Mouse (Mus musculus) lung, embryonic 14.5 days (tissue): ENCODE data around the gene Slc30a7. TPM values are rescaled to one million over a fixed set of nuclear protein-coding genes. Genes with fewer than 3 reads are reported as not detected.

Experiments
- ATAC-seq: fragments of 200-750 bp; cut with Nextera tagmentation; 2 replicates; pipeline ENCODE4 v1.8.0; 2017; ENCODE audit warnings: mild to moderate bottlenecking, moderate TSS enrichment, moderate library complexity; ENCODE audit not compliant: insufficient read depth
- DNase-seq: peaks from one replicate; pipeline ENCODE4 v3.0.0-alpha.2; 2015
- H3K27ac ChIP-seq: fragments of 300-500 bp; sonication (generic); 2 replicates; pipeline ENCODE4 v1.5.1; 2014; ENCODE audit warnings: low read depth, mild to moderate bottlenecking, moderate library complexity
- H3K27me3 ChIP-seq: fragments of 300-500 bp; sonication (generic); 2 replicates; pipeline ENCODE4 v1.6.1; 2014; ENCODE audit warnings: low read length, control low read depth; ENCODE audit not compliant: insufficient read depth
- H3K36me3 ChIP-seq: fragments of 300-500 bp; sonication (generic); 2 replicates; pipeline ENCODE4 v1.6.1; 2014; ENCODE audit warnings: control low read depth; ENCODE audit not compliant: insufficient read depth
- H3K4me1 ChIP-seq: fragments of 300-500 bp; sonication (generic); 2 replicates; pipeline ENCODE4 v1.6.1; 2014; ENCODE audit warnings: antibody characterized with exemption, control low read depth; ENCODE audit not compliant: insufficient read depth
- H3K4me2 ChIP-seq: fragments of 300-500 bp; sonication (generic); 2 replicates; pipeline ENCODE4 v1.6.1; 2014; ENCODE audit warnings: mild to moderate bottlenecking
- H3K4me3 ChIP-seq: fragments of 300-500 bp; sonication (generic); 2 replicates; pipeline ENCODE4 v1.5.1; 2014; ENCODE audit warnings: low read depth, low read length
- H3K9ac ChIP-seq: fragments of 300-500 bp; sonication (generic); 2 replicates; pipeline ENCODE4 v1.6.1; 2014
- H3K9me3 ChIP-seq: fragments of 300-500 bp; sonication (generic); 2 replicates; pipeline ENCODE4 v1.6.1; 2016; ENCODE audit warnings: low read depth, low read length, control low read depth
- CTCF ChIP-seq: IDR thresholded peaks from 2 replicates; pipeline ENCODE4 v1.5.1; 2016; ENCODE audit warnings: antibody characterized with exemption, low read depth
- WGBS: fragments of 180-500 bp; shearing (Covaris S2); extraction: QIAGEN DNeasy Blood & Tissue Kit; methylation state at CpG from one replicate; pipeline ENCODE4 v1.1.7; 2014; 5-methylcytosine and 5-hydroxymethylcytosine counted together
- polyA plus RNA-seq: library from polyadenylated mRNA; unstranded; fragments of >200 nt; fragmentation: Nextera tagmentation; extraction: Ambion mirVana; gene quantifications from 2 replicates; pipeline ENCODE4 v1.2.1, GENCODE M21; 2014

The Slc30a7 gene
- polyA plus RNA-seq, 1 experiment from 2014 or later: 34.3 TPM

GRCm38 (mm10) chr3:115962028-115962415 lies 45.2 kb downstream of the Slc30a7 start:
- Histone ChIP-seq H3K4me1 (no peaks in the 10 kb centered on the region), H3K36me3 (peaks cover 19% of the 10 kb centered on the region; the same call in 1 of the 2 replicates), H3K4me3 (no peak overlapping the region), H3K27me3 (no peaks in the 10 kb centered on the region), H3K9ac (no peak overlapping the region), H3K4me2 (no peak overlapping the region), H3K9me3 (no peaks in the 10 kb centered on the region), H3K27ac (no peak overlapping the region)
- WGBS: 82% methylated on average over 4 of the region's 4 CpGs
- no peak for DNase-seq
- ATAC-seq: no peak
- TF ChIP-seq CTCF: no peak

GRCm38 (mm10) chr3:115961311-115962027 lies 45.7 kb downstream of the Slc30a7 start:
- Histone ChIP-seq H3K9ac (no peak overlapping the region), H3K27ac (no peak overlapping the region), H3K4me2 (no peak overlapping the region), H3K36me3 (peaks cover 19% of the 10 kb centered on the region; the same call in 1 of the 2 replicates), H3K9me3 (no peaks in the 10 kb centered on the region), H3K27me3 (no peaks in the 10 kb centered on the region), H3K4me3 (no peak overlapping the region), H3K4me1 (no peaks in the 10 kb centered on the region)
- ATAC-seq (no peak), DNase-seq (no peak)
- 89% methylated on average over 11 of the region's 11 CpGs for WGBS
- TF ChIP-seq CTCF: no peak

DNA sequence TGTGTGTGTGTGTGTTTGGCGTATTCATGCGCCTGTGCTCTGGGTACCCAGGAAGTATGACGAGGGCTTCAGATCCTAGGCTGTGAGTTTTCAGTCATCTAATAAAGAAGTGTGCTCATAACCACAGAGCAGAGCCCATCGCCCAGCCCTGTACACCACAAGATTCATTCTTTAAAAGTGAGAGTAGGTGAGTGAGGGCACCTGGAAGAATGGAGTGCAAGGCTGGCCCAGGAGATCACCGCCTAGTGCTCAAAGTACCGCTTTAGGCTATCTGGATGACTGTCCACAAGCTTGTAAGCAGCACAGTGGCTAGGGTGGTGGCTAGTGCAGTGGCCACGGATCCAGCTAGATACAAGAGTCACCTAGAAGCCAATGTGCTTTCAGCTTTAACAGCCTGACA lies 50.0 kb downstream of the Slc30a7 start:
- no peak for DNase-seq
- peaks cover 44% of the 10 kb centered on the region for H3K36me3 ChIP-seq
- WGBS: 98% methylated on average over 7 of the region's 7 CpGs

DNA sequence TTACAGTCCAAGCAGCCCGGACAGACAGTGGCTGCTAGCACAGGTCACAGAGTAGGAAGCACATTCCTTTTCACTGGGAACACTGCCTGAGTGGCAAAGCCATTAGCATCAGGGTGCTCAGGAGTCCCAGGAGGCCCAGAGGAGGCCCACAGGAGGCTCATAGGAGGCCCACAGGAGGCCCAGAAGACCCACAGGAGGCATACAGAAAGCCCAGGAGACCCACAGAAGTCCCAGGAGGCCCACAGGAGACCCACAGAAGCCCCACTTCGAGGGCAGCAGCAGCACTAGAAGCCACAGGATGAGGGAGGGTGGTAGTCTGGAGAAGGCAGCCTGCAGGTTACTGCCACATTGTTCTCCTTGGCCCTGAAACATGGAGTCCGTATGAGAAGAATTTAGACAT lies 54.1 kb downstream of the Slc30a7 start:
- no peak for DNase-seq
- no peak overlapping the region for H3K27ac ChIP-seq
- H3K27me3 ChIP-seq: no peaks in the 10 kb centered on the region
- H3K4me1 ChIP-seq: no peaks in the 10 kb centered on the region
- no peak for ATAC-seq
- no peak overlapping the region for H3K4me3 ChIP-seq
- H3K9ac ChIP-seq: no peak overlapping the region
- no peaks in the 10 kb centered on the region for H3K9me3 ChIP-seq
- H3K36me3 ChIP-seq: peaks cover 57% of the 10 kb centered on the region
- WGBS: 84% methylated on average over 3 of the region's 3 CpGs
- no peak overlapping the region for H3K4me2 ChIP-seq
- no peak for TF ChIP-seq CTCF

More for the DNA sequence above, 50.0 kb downstream of the Slc30a7 start:
- Histone ChIP-seq H3K9me3 (no peaks in the 10 kb centered on the region), H3K9ac (no peak overlapping the region), H3K27me3 (no peaks in the 10 kb centered on the region), H3K4me2 (no peak overlapping the region), H3K4me3 (no peak overlapping the region), H3K4me1 (no peaks in the 10 kb centered on the region), H3K27ac (no peak overlapping the region)
- no peak for TF ChIP-seq CTCF
- ATAC-seq: no peak

GRCm38 (mm10) chr3:115952356-115952755 lies 54.9 kb downstream of the Slc30a7 start:
- TF ChIP-seq CTCF: no peak
- no peaks in the 10 kb centered on the region for H3K4me1 ChIP-seq
- no peak overlapping the region for H3K4me3 ChIP-seq
- ATAC-seq (no peak), DNase-seq (no peak)
- H3K27ac ChIP-seq: no peak overlapping the region
- H3K36me3 ChIP-seq: peaks cover 56% of the 10 kb centered on the region
- H3K9ac ChIP-seq: no peak overlapping the region
- H3K9me3 ChIP-seq: no peaks in the 10 kb centered on the region
- H3K27me3 ChIP-seq: no peaks in the 10 kb centered on the region
- 80% methylated on average over 4 of the region's 4 CpGs for WGBS
- H3K4me2 ChIP-seq: no peak overlapping the region

DNA sequence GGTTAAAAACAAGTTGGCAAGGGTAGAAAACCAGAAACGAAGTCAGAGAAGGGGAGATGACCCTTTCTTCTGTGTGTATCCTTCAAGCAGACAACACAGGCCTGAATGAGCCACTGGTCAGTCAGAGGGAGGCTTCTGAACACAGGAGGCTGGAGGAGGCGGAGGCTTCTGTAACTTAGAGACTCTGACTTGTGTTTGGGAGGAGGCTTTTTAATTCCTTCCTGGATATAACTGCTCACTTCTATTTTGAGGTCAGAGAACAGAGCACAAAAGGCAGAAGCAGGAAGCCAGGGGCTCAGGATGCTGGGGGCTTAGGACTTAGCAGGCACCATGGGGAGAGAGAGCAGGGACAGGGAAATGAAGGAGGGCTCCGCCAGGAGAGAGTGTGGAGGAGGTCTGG lies 56.0 kb downstream of the Slc30a7 start:
- Histone ChIP-seq H3K4me3 (no peak overlapping the region), H3K27me3 (no peaks in the 10 kb centered on the region), H3K9ac (no peak overlapping the region), H3K9me3 (no peaks in the 10 kb centered on the region), H3K4me1 (no peaks in the 10 kb centered on the region), H3K27ac (no peak overlapping the region), H3K4me2 (no peak overlapping the region), H3K36me3 (peaks cover 59% of the 10 kb centered on the region)
- ATAC-seq: no peak
- TF ChIP-seq CTCF: no peak
- no peak for DNase-seq
- WGBS: 72% methylated on average over 3 of the region's 3 CpGs

DNA sequence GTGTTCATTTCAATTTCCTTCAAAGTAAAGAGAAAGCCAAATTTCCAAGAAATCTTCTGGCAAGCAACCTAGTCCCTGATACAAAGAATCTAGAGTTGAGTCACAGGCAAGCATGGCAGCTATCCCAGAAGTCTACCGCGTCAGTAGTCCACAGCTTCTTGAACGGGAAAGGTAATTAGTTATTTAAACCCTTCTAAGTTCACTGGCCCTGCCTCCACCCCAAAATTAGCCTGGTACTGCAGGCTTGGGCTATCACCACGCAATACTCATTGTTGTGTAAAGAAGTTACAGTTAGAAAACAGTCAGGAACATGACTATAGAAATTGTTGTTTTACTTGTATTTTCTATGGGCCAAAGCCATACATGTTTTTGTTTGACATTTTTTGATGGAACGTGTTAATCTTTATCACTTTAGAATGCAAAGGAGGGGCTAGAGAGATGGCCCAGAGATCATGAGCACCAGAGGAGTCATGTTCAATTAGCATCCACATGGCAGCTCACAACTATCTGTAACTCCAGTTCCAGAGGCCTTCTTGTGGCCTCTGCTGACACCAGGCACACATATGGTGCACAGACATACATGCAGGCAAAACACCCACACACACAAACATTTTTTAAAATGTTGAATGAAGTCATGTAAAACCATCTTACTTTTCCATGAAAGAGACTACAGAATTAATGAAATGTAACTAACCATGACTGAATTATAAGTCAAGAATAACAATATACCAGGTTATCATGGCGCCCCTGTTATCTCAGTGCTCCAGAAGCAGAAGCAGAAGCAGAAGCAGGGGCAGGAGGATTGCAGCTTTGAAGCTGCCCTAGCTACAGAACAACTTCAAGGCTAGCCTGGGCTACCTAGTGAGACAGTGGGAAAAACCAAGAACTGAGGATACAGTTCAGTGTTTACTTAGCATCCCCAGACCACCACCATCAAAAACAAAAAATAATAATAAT lies 57.0 kb downstream of the Slc30a7 start:
- Histone ChIP-seq H3K27ac (no peak overlapping the region), H3K4me2 (no peak overlapping the region), H3K9ac (no peak overlapping the region), H3K36me3 (peaks cover 59% of the 10 kb centered on the region), H3K9me3 (no peaks in the 10 kb centered on the region), H3K4me3 (no peak overlapping the region), H3K4me1 (no peaks in the 10 kb centered on the region), H3K27me3 (no peaks in the 10 kb centered on the region)
- DNase-seq (no peak), ATAC-seq (no peak)
- TF ChIP-seq CTCF: no peak
- WGBS: 88% methylated on average over 6 of the region's 6 CpGs
